Mouse (Mus musculus) Patski (cell line): Measurements from ENCODE around the gene Plcb1. TPM values are rescaled to one million over a fixed set of nuclear protein-coding genes. Genes with fewer than 3 reads are reported as not detected.

Source experiments
- ATAC-seq: fragments of 100-300 bp; one replicate; pipeline ENCODE4 v1.8.0; 2021
- CTCF ChIA-PET: fragments of 350-600 bp; sonication (Branson Sonifier 250); formaldehyde crosslinking; loops from one replicate; lab custom pipeline; 2022; ENCODE audit warnings: inconsistent platforms; lab: Charles Lee
- POLR2A ChIA-PET: fragments of 350-600 bp; sonication (Branson Sonifier 250); formaldehyde crosslinking; loops from one replicate; lab custom pipeline; 2022; ENCODE audit warnings: antibody characterized with exemption, inconsistent platforms; lab: Charles Lee
- DNase-seq: peaks from one replicate; pipeline ENCODE4 v3.0.0-alpha.2; 2011; ENCODE audit warnings: low read depth, low spot score
- H3K27me3 ChIP-seq: fragments of 371-371 bp; one replicate; pipeline ENCODE4 v1.5.1; 2021
- CTCF ChIP-seq: fragments of 100-300 bp; IDR thresholded peaks from one replicate; pipeline ENCODE4 v1.5.1; 2021
- in situ Hi-C: fragments of 300-500 bp; cut with MboI; formaldehyde crosslinking; loops from 3 replicates; pipeline ENCODE4 v1.11.1; 2018; ENCODE audit warnings: low pct_unique_long_range_greater_than_20kb, mixed read lengths
- polyA plus RNA-seq: library from polyadenylated mRNA; unstranded; gene quantifications from one replicate; pipeline ENCODE4 v1.2.3, GENCODE M21; 2021

Plcb1 gene
- polyA plus RNA-seq, 1 experiment from 2014 or later: 0.09 TPM

DNA sequence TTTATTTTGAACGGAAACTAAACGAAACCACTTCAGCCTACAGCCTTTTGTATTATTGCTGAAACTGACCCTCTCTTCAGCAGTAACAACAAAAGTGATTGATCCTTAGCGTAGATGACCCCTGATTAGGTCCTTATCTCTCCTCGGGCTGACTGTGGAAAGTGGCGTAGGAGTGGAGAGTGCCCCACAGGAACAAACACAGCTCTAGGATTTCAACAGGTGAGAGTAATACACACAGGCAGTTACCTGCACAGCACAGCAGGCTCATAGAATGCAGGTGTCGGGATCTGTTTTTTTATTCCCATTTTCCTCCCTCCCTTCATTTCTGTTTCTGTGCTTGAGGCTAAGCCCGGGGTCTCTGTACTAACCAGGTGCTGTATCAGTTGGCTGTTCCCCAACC is 7.1 kb downstream of the Plcb1 start:
- CTCF ChIA-PET: interaction anchor here (1.1 kb wide), 1 partner anchor 9 kb away, joined by 3 read pairs; no protein-coding TSS in a partner anchor
- no peak for TF ChIP-seq CTCF
- POLR2A ChIA-PET: no interaction called here
- DNase-seq (no peak), ATAC-seq (no peak)
- in situ Hi-C loops: no loop called here
- H3K27me3 ChIP-seq: no peaks in the 10 kb centered on the region

DNA sequence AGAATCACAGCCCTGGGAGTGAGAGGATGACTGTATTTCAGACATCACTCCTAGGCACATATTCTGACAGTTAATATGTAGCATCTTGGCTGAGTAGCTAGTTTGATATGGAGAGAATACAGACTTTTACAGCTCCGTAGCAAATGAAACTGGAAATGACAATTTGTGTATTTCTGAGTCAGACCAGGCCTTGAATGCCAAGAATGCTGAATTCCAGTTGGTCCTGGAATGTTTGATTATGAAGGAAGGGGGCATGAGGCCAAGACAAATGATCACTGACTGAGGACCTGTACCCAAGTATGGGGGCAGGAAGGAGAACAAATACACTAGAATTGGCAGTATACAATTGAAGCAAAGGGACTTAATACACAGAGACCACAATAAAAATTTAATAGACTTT is 14.4 kb downstream of the Plcb1 start:
- ATAC-seq (no peak), DNase-seq (no peak)
- CTCF ChIA-PET: no interaction called here
- in situ Hi-C loops: no loop called here
- TF ChIP-seq CTCF: no peak
- H3K27me3 ChIP-seq: peaks cover 5% of the 10 kb centered on the region
- POLR2A ChIA-PET: no interaction called here

DNA sequence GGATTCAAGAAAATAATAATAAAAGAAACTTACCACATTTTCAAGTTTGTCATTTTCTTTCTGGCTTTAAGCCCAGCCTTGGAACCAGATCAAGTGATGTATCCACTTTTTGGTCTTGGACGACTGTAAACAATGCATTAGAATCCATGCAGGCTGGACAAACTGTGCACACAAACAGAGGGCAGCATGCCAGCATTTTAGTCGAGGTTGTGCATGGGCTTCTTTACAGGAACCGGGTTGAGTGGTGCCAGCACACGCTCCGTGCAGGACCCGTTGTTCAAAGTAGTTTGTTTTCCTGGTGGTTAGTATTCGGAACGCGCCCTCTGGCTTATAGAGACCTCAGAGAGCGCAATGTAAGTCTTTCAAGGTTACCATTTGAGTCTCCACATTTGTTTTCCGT is 30.5 kb downstream of the Plcb1 start:
- POLR2A ChIA-PET: no interaction called here

DNA sequence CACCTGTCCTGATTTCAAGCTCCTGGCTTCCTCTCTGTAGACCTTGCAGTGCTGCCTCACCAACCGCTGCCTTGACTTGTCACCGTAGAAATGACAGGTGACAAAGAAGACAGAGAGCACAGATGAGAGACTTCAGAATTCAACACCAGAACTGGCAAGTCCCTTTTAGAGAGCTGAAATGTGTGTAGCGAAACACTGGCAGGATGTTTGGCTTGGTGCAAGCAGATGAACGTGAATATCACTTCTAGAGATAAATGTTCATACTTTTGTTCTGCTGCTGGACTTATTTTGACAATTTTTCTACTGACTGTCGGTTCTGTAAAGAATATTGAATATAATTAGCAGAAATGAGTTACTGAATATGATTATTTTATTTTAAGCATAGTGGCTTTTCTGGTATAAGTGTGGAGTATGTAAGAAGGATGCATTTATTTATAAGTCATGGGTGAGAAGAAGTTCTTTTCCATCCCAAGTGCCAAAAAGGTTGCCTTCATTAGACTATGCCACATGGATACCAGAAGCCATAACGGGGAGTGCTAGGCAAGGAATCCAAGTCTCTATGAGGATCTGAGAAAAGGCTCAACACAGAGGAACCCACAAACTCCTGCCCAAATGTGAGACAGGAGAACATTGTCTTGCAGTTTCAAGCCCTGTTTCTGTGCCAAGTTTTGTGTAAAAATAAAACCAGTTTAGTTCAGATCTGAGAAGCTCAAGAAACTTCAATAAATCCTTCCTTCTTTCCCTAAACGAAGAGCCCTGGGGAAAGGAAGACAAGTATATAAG is 31.4 kb downstream of the Plcb1 start:
- TF ChIP-seq CTCF: no peak
- no peak for DNase-seq
- ChIA-PET CTCF (no interaction called here), POLR2A (no interaction called here)
- H3K27me3 ChIP-seq: no peaks in the 10 kb centered on the region
- ATAC-seq: no peak
- in situ Hi-C loops: no loop called here

More for the DNA sequence above, 30.5 kb downstream of the Plcb1 start:
- CTCF ChIA-PET: no interaction called here
- no peaks in the 10 kb centered on the region for H3K27me3 ChIP-seq
- in situ Hi-C loops: no loop called here
- ATAC-seq (no peak), DNase-seq (no peak)
- no peak for TF ChIP-seq CTCF

DNA sequence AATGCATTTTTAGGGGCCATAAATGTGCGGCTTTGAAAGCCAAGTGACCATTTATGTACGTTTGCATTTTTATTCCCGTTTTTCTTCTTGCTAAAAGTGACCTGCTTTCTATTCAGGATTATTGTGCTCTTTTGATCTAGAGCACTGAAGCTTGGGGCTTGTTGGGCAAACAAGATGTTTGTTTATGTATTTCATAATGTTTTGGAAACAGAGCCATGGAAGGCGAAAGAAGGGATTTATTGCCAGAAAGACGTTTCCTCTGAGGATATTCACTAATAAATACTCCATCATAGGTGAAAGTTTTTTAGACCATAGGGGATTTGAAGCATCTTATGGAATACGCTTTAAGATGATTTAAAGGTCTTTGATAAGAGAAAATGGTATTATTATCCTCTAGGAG is 35.3 kb downstream of the Plcb1 start:
- no peaks in the 10 kb centered on the region for H3K27me3 ChIP-seq
- no peak for ATAC-seq
- ChIA-PET POLR2A (no interaction called here), CTCF (no interaction called here)
- in situ Hi-C loops: no loop called here
- no peak for TF ChIP-seq CTCF
- no peak for DNase-seq

DNA sequence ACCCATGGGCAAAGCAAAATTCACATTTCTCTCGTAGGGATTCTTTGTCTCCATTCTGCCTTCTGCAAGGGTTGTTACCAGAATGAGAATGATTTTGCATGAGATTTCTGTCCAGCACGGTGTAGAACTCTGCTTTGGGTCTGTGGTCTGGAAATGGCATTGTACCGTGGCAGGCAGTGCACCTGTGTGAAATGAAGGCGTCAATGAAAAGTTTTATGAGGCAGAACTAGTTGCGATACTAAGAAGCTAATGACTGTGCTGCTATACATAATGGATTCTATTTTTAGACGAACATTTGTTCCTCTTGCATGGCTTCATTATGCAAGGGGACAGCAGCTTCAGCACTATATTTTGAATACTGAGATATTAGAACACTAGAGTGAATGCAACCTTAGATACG is 39.8 kb downstream of the Plcb1 start:
- in situ Hi-C loops: no loop called here
- CTCF ChIA-PET: interaction anchor here (0.8 kb wide), 1 partner anchor 85 kb away, joined by 3 read pairs; no protein-coding TSS in a partner anchor
- POLR2A ChIA-PET: no interaction called here
- ATAC-seq (no peak), DNase-seq (no peak)
- TF ChIP-seq CTCF: no peak
- H3K27me3 ChIP-seq: no peaks in the 10 kb centered on the region

DNA sequence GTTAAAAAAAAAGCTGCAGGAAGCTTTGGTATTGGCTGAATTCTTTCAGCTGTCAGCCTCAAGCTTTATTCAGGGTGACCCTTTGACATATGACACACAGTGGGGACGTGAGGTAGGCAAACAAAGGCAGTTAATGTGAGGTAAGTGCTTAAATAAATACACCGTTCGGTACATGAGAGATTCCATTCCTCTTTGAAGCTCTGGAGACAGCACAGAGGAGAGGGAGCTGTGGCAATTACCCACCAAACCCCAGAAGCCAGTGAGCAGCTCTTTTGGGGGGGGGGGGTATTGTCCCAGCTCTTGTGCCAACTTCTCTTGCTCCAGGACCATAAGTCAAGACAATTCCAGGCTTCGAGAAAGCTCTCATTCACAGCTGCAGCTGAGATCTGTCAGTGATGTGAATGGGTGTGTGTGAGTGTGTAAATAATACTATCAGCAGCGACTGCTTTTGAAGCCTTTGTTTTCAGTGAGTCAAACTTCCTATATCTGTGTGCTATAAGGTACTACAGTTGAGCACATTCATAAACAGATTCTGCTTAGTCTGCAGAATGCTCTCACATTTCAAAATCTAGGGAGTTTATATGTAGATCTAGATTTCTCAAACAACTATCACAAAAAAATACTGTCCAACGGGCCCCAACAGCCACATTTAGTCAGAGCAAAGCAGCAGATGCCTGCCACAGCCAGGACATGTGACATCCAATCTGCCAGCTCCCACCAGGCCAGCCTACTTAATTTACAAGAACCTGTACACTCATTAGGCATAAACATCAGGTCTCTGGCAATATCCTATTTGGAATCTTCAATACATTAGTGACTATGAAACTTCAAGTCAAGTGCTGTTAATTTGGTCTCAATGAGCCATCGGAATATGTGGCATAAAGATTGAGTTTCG is 40.5 kb downstream of the Plcb1 start:
- in situ Hi-C loops: no loop called here
- no peak for DNase-seq
- ChIA-PET POLR2A (no interaction called here), CTCF (interaction anchor here (0.8 kb wide), 1 partner anchor 85 kb away, joined by 3 read pairs; no protein-coding TSS in a partner anchor)
- no peak for TF ChIP-seq CTCF
- no peak for ATAC-seq
- no peaks in the 10 kb centered on the region for H3K27me3 ChIP-seq

DNA sequence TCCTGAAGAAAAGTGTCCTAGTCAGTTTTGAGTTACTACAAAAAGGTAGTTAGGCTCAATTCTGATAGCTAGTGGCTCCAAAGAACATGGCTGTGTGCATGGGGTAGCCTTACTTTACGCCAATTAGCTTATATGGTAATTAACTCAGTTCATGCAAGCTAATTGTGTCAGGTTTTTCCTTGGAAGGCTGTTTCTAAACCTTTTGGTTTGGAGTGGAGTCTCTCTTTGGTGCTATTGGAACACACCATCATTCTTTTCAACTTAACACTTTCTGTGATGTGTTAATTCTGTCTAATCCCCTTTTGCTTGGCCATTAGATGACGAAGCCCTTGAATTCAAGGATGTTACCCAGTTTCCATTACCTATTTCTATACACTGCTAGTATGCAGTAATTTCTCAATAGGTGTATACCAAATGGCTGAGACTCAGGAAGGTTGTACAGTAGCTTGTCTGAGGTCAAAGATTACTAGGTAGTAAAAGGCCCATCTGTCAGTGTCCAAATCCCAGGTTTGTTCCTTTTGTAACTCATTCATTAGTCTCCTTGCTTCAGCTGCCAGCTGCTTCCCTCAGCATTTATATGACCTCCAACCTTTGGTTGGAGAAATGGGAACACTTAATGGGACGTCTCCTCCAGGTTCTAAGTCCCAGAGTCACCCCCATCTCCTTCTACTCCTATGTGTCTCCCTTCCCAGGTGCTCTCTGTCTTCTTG is 42.1 kb downstream of the Plcb1 start:
- in situ Hi-C loops: no loop called here
- no peak for TF ChIP-seq CTCF
- DNase-seq (no peak), ATAC-seq (no peak)
- ChIA-PET POLR2A (interaction anchor here (0.6 kb wide), 1 partner anchor 89 kb away, joined by 3 read pairs; no protein-coding TSS in a partner anchor), CTCF (no interaction called here)
- H3K27me3 ChIP-seq: no peaks in the 10 kb centered on the region

DNA sequence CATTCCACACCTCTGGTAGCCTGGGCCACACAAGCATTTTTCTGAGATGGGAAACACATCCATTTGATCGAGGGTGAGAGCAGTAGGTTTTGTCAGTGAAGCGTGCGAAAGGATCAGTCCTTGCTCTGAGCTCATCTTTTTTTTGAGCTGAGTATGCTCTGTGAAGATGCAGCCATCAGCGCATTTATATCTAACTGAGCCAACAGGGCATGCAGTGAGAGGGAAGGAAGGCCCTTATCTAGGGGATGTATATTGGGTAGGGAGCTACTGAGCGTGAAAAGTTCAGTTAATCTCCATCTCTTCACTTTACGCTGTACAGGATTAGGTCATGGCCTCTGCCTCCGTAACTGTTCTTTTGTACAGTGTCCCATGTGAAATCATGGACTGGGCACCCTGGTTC is 46.0 kb downstream of the Plcb1 start:
- ATAC-seq (no peak), DNase-seq (no peak)
- in situ Hi-C loops: no loop called here
- no peak for TF ChIP-seq CTCF
- H3K27me3 ChIP-seq: no peaks in the 10 kb centered on the region
- ChIA-PET POLR2A (no interaction called here), CTCF (interaction anchor here (0.8 to 1.5 kb wide), 2 partner anchors 9 to 21 kb away, joined by 3 read pairs; no protein-coding TSS in a partner anchor)

DNA sequence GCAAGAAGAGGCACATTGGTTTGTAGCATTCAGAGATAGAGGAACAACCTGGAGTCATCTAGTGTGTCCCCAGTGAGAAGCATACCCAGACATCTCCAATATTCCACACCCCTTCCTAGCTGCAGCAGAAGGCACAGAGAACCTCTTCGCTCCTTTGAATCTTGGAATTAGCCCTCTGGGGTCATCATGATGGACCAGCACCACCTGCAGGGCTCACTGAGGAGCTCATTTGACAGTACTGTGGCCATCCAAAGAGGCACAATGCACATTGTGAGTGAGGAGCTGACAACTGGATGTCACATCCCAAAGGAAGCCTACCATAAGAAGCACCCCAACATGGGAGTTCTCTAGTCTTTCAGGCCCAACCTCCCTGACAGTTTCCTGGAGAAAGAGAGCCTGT is 50.2 kb downstream of the Plcb1 start:
- in situ Hi-C loops: no loop called here
- POLR2A ChIA-PET: no interaction called here
- no peak for ATAC-seq
- DNase-seq: no peak
- CTCF ChIA-PET: no interaction called here
- H3K27me3 ChIP-seq: no peaks in the 10 kb centered on the region
- no peak for TF ChIP-seq CTCF
